Mouse (Mus musculus): Measurements from ENCODE around the gene Arl5a. TPM values are rescaled to one million over a fixed set of nuclear protein-coding genes. Genes with fewer than 3 reads are reported as not detected.
A peak's percentile ranks its signal among the peaks of the same experiment; 100 is the strongest.

Gene Arl5a
- total RNA-seq, 4 experiments from 2014 or later, result 35.9 to 39.8 (median 38.1) TPM

- no peak for DNase-seq (ENCODE audit: low spot score in 2 of 2)
These were observed 972 bp downstream of the Arl5a start for GRCm38 (mm10) chr2:52423611-52424247.

GRCm38 (mm10) chr2:52422871-52423610, 1.7 kb downstream of the Arl5a start:
- no peak for DNase-seq (ENCODE audit: low spot score in 2 of 2)

DNA sequence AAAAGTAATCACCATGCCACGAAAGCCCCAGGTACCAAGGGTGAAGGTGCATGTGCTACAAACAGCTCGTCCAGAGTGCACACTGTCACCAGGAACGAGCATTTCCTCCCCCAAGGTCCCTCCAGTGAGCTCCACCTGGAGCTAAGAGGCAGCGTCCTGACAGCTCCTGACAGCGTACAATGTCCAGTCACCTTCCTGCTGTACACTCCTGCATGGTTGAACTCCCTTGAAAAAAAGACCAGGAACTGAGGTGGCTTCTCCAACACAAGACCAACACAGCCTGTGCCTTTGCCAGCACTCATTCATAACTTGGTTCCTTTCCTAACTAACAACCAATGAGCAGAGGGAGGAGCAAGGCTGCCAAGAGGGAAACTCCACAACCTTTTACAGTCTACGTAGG, 3.5 kb downstream of the Arl5a start:
- DNase-seq (ENCODE audit: low spot score in 2 of 2), result no peak

- DNase-seq (ENCODE audit: low spot score in 2 of 2), result no peak
These were observed 4.5 kb downstream of the Arl5a start for GRCm38 (mm10) chr2:52420001-52420710.

DNA sequence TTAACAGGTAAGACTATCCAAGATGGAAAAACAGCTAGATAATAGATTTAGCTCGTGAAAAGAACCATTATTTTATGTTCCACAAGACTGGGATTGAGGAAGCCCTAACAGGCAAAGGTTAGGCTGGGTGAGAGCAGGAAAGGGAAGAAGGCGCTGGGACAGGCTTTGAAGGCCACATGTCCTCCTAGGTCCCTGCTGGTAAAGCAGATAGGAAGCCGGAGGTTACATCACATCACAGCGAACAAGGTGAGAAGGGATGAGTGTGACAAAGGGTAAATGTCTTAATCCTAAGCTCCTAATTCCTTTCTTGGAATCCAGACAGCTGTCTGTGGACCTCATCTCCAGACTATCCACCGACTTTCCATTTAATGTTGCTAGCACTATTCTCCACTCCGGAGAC, 5.4 kb downstream of the Arl5a start:
- no peak for DNase-seq (ENCODE audit: low spot score in 2 of 2)

DNA sequence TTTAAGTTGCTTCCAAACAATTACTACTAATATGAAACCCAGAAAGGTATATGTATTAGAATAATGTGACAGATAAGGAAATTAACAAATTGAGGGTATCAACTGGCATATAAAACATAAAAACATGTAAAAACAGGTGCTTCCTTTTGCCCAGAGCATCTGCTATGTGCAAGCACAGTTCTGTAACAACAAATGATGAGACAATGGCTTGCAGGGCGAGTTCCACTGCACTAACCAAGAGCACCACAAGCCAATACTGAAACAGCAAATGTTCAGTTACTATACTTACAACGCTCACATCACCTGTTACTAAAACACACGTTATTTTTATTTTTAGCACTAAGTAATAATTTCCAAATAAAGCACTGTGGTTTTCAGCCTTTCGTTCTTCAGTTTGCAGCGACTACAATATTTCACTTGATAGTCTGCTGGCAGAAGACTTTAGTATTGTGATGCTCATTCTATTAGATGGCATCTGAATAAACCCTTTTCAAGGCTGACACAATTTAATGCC, 12.1 kb downstream of the Arl5a start:
- DNase-seq (ENCODE audit: low spot score in 2 of 2), result no peak

DNA sequence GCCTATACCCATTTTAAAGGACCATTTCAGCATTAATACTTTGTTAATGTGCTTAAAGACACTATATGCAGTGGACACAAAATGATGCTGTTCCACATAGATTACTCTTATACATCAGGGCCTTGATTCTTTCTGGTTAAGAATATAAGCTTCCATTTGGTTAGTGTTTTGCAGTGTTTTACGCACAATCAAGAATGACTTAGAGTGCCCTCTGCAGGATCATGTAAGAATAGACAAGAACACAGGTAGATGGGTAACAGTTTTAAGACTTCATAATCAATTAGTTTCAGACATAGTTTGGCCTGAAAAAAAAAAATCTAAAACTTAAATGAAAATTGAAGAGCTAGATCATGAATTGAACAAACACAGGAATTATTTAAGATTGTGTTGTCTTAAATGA, 18.2 kb downstream of the Arl5a start:
- DNase-seq (ENCODE audit: low spot score in 2 of 2), result no peak

DNA sequence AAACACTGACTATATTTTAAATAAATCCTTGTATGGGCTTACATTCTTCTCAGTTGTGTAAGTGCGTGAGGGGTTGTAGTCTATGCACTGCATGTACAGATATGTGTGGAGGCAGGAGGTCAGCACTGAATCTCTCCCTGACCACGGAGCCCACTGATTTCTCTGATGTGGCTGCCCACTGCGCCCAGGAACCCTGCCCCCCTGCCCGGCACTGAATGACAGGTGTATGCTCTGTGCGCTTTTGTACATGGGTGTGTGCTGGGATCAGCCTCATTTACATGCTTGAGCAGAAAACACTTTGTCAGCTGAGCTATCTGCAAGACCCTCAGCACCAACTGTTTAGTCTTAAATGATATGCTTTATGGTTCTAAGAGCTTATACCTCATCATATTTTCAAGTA, 19.5 kb downstream of the Arl5a start:
- DNase-seq (ENCODE audit: low spot score in 2 of 2), result no peak

DNA sequence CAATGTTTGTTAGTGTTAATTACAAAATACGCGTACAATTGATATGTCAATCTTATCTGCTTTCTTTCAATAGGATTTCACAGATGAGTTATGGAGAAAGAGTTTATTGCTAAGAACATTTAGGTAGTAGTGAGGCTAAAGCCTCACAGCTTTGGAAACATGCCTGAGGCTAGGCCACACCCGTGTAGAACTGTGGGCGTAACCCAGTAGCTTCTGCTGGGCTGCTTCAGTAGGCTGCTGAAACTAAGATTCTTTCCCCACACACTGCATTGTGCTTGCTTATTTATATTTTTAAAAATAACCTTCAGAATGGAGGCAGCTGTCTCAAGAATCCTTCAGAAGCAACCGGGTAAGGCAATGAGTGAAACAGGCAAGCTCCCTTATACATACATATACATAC, 30.2 kb downstream of the Arl5a start:
- DNase-seq (ENCODE audit: low spot score in 2 of 2), result no peak

DNA sequence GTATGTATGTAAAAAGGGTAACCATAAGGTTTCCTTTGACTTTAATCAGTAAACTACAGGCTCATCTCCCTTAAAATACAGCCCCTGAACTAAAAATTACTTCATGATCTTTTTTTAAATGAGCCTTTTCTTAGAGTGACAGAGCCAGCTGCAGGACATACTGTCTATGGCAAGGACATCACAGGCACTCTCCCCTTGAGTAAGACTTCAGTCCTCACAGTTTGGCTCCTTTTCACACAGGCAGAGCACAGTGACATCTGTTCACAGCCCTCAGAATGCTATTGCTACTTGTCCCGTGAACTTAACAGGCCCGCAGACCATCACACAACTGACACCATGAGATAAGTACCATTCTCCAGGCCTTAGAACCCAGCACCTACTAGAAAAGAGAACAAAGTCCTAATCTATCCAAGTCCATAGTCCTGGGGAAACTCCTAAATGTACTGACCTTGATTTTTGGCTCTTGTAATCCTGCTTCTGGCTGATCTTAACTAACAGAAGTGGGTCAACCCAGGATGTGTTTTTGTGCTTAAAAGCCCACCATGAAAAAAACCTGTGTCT, 34.2 kb downstream of the Arl5a start:
- peak; percentile 25 to 34 for DNase-seq (ENCODE audit: low spot score in 2 of 2)

DNA sequence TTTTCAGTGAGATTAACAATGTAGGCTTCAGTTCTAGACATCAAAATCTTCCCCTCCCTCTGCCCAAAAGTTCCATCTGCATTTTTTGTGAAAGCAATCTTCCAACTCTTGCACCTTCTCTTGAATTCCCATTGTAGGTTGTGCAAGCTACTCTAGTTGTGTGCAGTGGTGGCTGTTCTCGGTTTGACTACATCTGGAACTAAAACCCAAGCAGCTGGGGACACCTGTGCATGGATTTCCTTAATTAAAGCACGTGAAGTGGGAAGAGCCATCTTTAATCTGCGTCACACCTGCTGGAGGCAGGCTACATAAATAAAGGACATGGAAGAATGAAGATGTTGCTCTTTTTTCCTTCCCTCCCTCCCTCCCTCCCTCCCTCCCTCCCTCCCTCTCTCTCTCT, 34.7 kb downstream of the Arl5a start:
- DNase-seq (ENCODE audit: low spot score in 2 of 2), result no peak

- no peak for DNase-seq (ENCODE audit: low spot score in 2 of 2)
These were observed 38.2 kb downstream of the Arl5a start for GRCm38 (mm10) chr2:52386451-52386850.

DNA sequence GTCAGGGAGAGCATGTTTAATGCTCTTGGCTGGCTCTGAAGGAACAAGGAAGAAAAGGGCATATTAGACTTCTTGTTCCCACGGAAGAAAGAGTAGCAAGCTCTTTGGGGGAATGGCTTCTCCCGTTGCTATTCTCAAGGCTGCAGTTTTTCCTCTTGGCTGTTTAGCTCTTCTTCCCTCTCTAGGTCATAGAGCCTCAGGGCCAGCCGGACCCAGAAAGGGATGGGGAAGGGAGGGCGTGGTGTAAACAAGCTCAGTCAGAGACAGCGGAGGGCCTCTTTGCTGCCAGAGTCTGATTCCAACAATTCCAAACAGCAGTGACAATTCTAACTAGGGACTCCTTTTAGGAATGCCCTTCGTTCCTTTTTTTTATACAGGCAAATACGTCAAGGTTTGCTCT, 38.7 kb downstream of the Arl5a start:
- DNase-seq (ENCODE audit: low spot score in 2 of 2), result peak in 1 of 2 experiments; percentile 8

- no peak for DNase-seq (ENCODE audit: low spot score in 2 of 2)
These were observed 45.8 kb downstream of the Arl5a start for GRCm38 (mm10) chr2:52378848-52379261.

DNA sequence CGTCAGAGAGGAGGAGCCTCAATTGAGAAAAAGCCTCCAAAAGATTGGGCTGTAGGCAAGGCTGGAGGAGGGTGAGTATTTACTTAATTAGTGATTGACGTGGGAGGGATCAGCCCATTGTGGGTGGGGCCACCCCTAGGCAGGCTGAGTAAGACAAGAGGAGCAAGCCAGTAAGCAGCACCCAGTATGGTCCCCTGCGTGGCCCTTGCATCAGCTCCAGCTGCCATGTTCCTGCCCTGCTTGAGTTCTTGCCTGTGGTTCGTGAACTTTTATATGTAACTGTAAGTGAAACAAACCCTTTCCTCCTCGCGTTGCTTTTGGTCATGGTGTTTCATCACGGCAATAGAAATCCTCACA, 46.3 kb downstream of the Arl5a start, which contains the start of gene Neb:
Gene Neb, minus strand, starts transcription at position 27 of the 357 bp plus-strand sequence.
- DNase-seq (ENCODE audit: low spot score in 2 of 2), result no peak

GRCm38 (mm10) chr2:52377706-52378447, 46.8 kb downstream of the Arl5a start:
- DNase-seq (ENCODE audit: low spot score in 2 of 2), result no peak

DNA sequence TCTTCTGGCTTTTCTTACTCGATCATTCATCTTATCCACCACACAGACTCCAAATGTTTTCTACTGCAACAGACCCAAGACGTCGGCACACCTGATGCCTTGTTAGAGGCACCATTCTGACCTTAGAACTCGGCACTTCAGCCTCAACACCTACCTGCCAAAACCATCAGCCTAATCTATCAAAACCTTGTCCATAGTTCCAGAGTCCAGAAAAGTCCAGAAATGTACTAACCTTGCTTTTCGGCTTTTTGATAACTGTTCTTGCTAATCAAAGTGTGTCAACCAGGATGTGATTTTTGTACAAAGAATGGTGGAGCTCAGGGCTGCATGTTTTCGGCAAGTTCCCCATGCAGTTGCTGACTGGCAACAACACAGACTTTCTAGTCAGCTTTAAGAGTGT, 50.0 kb downstream of the Arl5a start:
- no peak for DNase-seq (ENCODE audit: low spot score in 2 of 2)

GRCm38 (mm10) chr2:52372480-52372879, 52.2 kb downstream of the Arl5a start:
- no peak for DNase-seq (ENCODE audit: low spot score in 2 of 2)

- no peak for DNase-seq (ENCODE audit: low spot score in 2 of 2)
These were observed 52.6 kb downstream of the Arl5a start for GRCm38 (mm10) chr2:52372080-52372479.

DNA sequence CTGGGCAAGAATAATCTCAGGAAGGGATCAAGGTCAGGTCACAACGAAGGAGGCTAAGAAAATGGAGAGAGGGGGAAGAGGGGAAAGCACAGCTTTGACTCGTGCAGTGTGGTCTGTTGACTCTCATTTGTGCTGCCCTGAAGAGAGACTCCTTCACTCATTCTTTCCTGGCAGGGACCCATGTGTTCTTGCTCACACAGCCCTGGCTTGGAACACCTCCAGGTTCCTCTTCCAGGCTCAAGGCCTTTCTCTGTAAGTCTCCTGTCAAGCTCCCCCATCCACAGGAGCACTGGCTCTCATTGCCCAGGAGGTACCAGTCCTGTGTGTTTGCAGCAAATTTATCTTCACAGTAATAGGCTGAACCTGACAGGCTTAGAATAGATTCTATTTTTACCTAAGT, 53.6 kb downstream of the Arl5a start:
- peak; percentile 43 to 54 for DNase-seq (ENCODE audit: low spot score in 2 of 2)

- DNase-seq (ENCODE audit: low spot score in 2 of 2), result no peak
These were observed 55.1 kb downstream of the Arl5a start for GRCm38 (mm10) chr2:52369622-52370021.
